8 mouse cellular contexts compared by ENCODE assay signal in genomic region chr5:41125050-41125449, GRCm38 (mm10).
DNase-seq lines count a peak whose midpoint lies in the region; ATAC-seq and TF ChIP-seq lines count a peak whose summit lies in the region.
"Had no signal": no experiment of that assay in that cellular context is flagged by ENCODE, and none has a peak within 500 bp of the region (broad histone marks: within the 10 kb centered on the region; RNA-seq: fewer than 3 reads in every experiment).

No protein-coding gene starts in this region.

- no peak overlapping the region for H3K4me3 ChIP-seq in kidney, adult 2 months (ENCODE audit: insufficient read depth, low read depth, low read length)
- no peak overlapping the region for H3K4me3 ChIP-seq in kidney, embryonic 16.5 days (ENCODE audit: low read length)
- H3K4me3 ChIP-seq in E14TG2a.4 (replicated peaks; ENCODE audit: low read length) = no peak overlapping the region

- TF ChIP-seq CTCF in kidney, adult 2 months (conservative IDR thresholded peaks at IDR 0.05; ENCODE audit: insufficient read depth, insufficient read length, low read depth, low read length) = 0 out of 2 replicates have a peak, but pooled peaks have one; percentile 18
- TF ChIP-seq CTCF in E14TG2a.4 (conservative IDR thresholded peaks at IDR 0.05; ENCODE audit: low read length) = peak; percentile 42

- TF ChIP-seq POLR2A in kidney, adult 2 months (IDR thresholded peaks at IDR 0.05; ENCODE audit: low read depth, low read length) = no peak

- H3K36me3 ChIP-seq in kidney, adult 2 months (ENCODE audit: control insufficient read depth, insufficient read depth, low read length) = no peaks in the 10 kb centered on the region
- H3K36me3 ChIP-seq in kidney, embryonic 16.5 days (ENCODE audit: insufficient read depth, low read length) = no peaks in the 10 kb centered on the region
- H3K36me3 ChIP-seq in E14TG2a.4 (ENCODE audit: insufficient read depth, low read length) = no peaks in the 10 kb centered on the region

- no peak overlapping the region for H3K27ac ChIP-seq in kidney, adult 2 months (ENCODE audit: insufficient read depth, low read depth, low read length)
- H3K27ac ChIP-seq in kidney, embryonic 16.5 days (ENCODE audit: low read length) = no peak overlapping the region

- no peak overlapping the region for H3K4me2 ChIP-seq in kidney, embryonic 16.5 days (replicated peaks; ENCODE audit: low read depth, low read length)

- 17% methylated on average over 5 of the region's 5 CpGs for WGBS in kidney, adult 2 months
- WGBS in kidney, embryonic 16.5 days = 19% methylated on average over 5 of the region's 5 CpGs

- H3K27me3 ChIP-seq in kidney, adult 2 months (replicated peaks; ENCODE audit: control insufficient read depth, insufficient read depth, low read length) = no peaks in the 10 kb centered on the region
- H3K27me3 ChIP-seq in kidney, embryonic 16.5 days (ENCODE audit: insufficient read depth, low read length) = 0 out of 2 replicates have a peak, but pooled peaks cover 5% of the 10 kb centered on the region
- no peaks in the 10 kb centered on the region for H3K27me3 ChIP-seq in E14TG2a.4 (ENCODE audit: insufficient read depth, low read length)

- peak; percentile 29 for DNase-seq in kidney, adult 2 months
- DNase-seq in 416B (ENCODE audit: low read depth) = peak; percentile 64
- DNase-seq in hindlimb bud, embryonic 11.5 days (ENCODE audit: extremely low spot score, low read depth, low spot score) = peak; percentile 22
- DNase-seq in thymus, adult 18-20 months = no peak
- DNase-seq: thymus, postnatal 4 days had no signal

- no peaks in the 10 kb centered on the region for H3K4me1 ChIP-seq in kidney, adult 2 months (ENCODE audit: control insufficient read depth, insufficient read depth, low read length)
- H3K4me1 ChIP-seq in kidney, embryonic 16.5 days (ENCODE audit: insufficient read depth, low read length) = no peaks in the 10 kb centered on the region
- H3K4me1 ChIP-seq in E14TG2a.4 (replicated peaks; ENCODE audit: low read depth, low read length) = no peaks in the 10 kb centered on the region

- ATAC-seq in kidney, embryonic 16.5 days (ENCODE audit: low FRiP score, low TSS enrichment) = no peak
- no peak for ATAC-seq in megakaryocyte-erythroid progenitor cell, adult 5-6 weeks (replicated peaks; ENCODE audit: low FRiP score, low TSS enrichment, poor library complexity, severe bottlenecking)

- no peaks in the 10 kb centered on the region for H3K9me3 ChIP-seq in kidney, embryonic 16.5 days (ENCODE audit: low read length)
- H3K9me3 ChIP-seq in E14TG2a.4 (ENCODE audit: low read length) = no peaks in the 10 kb centered on the region

- no peak overlapping the region for H3K9ac ChIP-seq in kidney, embryonic 16.5 days (replicated peaks; ENCODE audit: low read length)

Comparison
In these comparisons a context has a peak if more than half of its experiments do, and no peak if none do; other contexts are left out.
1. DNase-seq: peak in kidney, adult 2 months (single experiment), 416B (single experiment) and hindlimb bud, embryonic 11.5 days (single experiment); none in thymus, adult 18-20 months (0 of 2).